Mouse (Mus musculus): ENCODE results near the gene Olfr1356.
"Not testable (repeated sequence)": the region's sequence is repeated elsewhere in the genome, so short reads cannot be mapped to it uniquely, and the experiment has no call there.

Olfr1356 gene

GRCm38 (mm10) chr10:78852066-78852465, at the start of gene Olfr1356:
Olfr1356 (minus strand) TSS chr10:78852166.
- DNase-seq = no peak

GRCm38 (mm10) chr10:78875240-78875639, 23.3 kb upstream of the Olfr1356 start, which contains the start of gene Olfr1355:
Olfr1355 (plus strand) TSS chr10:78875540.
- no peak for DNase-seq

- DNase-seq = not testable (repeated sequence)
These were observed 11.5 kb downstream of the Olfr1356 start for GRCm38 (mm10) chr10:78840456-78840855.

GRCm38 (mm10) chr10:78812358-78813060, 39.5 kb downstream of the Olfr1356 start:
- DNase-seq = peak; percentile 89

- DNase-seq = no peak
These were observed 50.5 kb downstream of the Olfr1356 start for GRCm38 (mm10) chr10:78801449-78801848.

Data from layer of hippocampus, adult 9-11 months (tissue).